Mouse (Mus musculus): Measurements from ENCODE around the gene Pbrm1.

Gene Pbrm1

DNA sequence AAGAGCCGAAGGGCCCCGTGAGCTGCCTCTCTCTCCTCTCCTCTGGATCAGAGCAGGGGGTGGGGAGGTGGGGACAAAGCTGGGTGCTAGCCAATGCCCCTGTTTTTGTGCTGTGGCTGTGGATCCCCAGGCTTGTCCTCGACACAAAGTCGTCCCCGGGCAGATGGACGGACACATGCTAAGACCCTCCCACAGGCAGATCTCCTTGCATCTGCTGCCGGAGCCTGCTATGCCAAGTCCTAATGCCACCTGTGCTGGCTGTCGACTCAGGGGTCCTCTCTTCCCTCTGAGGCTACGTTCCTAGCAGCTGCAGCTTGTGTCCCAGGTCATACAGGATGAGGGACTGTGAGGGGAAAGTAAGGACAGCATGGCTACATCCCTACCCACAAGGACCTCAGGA is 147.9 kb downstream of the Pbrm1 start:
- no peak for DNase-seq (ENCODE audit: low read depth, low spot score)

DNA sequence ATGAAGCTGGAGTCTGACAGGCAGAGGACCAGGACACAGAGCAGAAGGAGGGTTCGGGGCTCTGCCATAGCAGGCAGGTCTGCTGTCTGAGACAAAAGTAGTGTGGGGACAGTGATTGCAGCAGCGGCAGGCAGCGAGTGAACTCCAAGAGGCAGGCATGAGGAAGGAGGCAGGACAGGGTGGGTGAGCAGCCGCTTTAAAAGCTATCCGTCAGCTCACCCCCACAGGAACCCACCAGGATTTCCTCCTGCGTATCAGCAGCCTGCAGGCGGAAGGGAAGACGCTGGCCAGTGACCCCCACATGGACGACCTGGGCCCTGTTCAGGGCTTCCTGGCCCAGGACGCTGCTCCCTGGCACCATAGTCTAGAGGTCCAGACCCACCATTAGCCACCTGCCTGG is 149.5 kb downstream of the Pbrm1 start, which contains the start of gene Stab1:
Stab1 (minus strand) TSS at position 217 of the 400 bp plus-strand sequence.
- DNase-seq (ENCODE audit: low read depth, low spot score): no peak

DNA sequence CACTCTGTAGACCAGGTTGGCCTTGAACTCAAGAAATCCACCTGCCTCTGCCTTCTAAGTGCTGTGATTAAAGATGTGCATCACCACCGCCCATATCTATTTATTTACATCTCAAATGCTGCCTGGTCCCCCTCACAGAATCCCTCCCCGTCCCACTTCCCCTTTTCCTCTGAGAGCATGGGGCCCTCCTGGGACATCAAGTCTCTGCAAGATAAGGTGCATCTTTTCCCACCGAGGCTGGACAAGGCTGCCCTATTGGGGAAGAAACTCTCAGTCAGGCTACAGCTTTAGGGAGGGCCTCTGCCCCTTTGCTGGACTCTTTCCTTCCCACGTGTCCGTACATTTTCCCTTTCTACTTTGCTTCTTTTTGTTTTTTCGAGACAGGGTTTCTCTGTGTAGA is 150.6 kb downstream of the Pbrm1 start:
- no peak for DNase-seq (ENCODE audit: low read depth, low spot score)

DNA sequence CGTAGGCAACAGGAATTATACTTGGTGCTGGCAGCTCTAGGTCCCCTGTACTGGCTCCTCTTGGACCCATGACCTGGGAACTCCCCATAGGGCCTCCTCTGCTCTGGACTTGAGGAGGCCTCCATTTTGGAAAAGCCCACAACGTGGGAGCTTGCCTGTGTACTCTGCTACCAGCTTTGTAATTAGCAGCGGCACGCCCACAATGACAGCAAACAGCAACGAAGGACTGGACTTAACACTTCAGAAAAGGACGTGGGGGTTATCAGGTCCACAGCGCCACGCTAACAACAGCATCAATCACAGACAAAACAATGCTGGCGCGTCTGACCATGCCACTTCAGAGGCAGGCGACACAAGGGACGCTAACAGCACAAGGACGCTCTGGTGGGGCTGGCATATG is 152.0 kb downstream of the Pbrm1 start:
- DNase-seq (ENCODE audit: low read depth, low spot score): no peak

All from CD4-positive, CD25-positive, alpha-beta regulatory T cell, adult 2 months (primary cell).